ENCODE assay signal across 12 mouse cellular contexts in genomic region chr4:148085131-148085906, GRCm38 (mm10). TPM values are rescaled to one million over a fixed set of nuclear protein-coding genes. Genes with fewer than 3 reads are reported as not detected.
DNase-seq lines count a peak whose midpoint lies in the region; ATAC-seq and TF ChIP-seq lines count a peak whose summit lies in the region.
"Had no signal": no experiment of that assay in that cellular context is flagged by ENCODE, and none has a peak within 500 bp of the region (broad histone marks: within the 10 kb centered on the region; RNA-seq: fewer than 3 reads in every experiment).

No protein-coding gene starts in this region.

- peak; percentile 49 for DNase-seq in adrenal gland, postnatal 14 days
- DNase-seq in liver, embryonic 11.5 days (ENCODE audit: low spot score): no peak
- no peak for DNase-seq in layer of hippocampus, postnatal 25 days (ENCODE audit: extremely low spot score in 1 of 2, low spot score in 1 of 2)
- DNase-seq: cerebellum, adult 2 months; layer of hippocampus, postnatal 36 days had no signal

- H3K9me3 ChIP-seq in heart, embryonic 13.5 days: no peaks in the 10 kb centered on the region
- no peaks in the 10 kb centered on the region for H3K9me3 ChIP-seq in heart, embryonic 11.5 days (replicated peaks; ENCODE audit: control insufficient read depth, low read length)
- H3K9me3 ChIP-seq in E14TG2a.4 (ENCODE audit: low read length): no peaks in the 10 kb centered on the region
- H3K9me3 ChIP-seq in liver, embryonic 11.5 days (ENCODE audit: control insufficient read depth, low read length): no peaks in the 10 kb centered on the region
- H3K9me3 ChIP-seq: embryonic facial prominence, embryonic 15.5 days had no signal

- H3K27me3 ChIP-seq in heart, embryonic 13.5 days (replicated peaks): no peaks in the 10 kb centered on the region
- H3K27me3 ChIP-seq in heart, embryonic 11.5 days (ENCODE audit: control insufficient read depth, insufficient read depth, low read length): no peaks in the 10 kb centered on the region
- no peaks in the 10 kb centered on the region for H3K27me3 ChIP-seq in E14TG2a.4 (ENCODE audit: insufficient read depth, low read length)
- H3K27me3 ChIP-seq in liver, embryonic 11.5 days (replicated peaks; ENCODE audit: control insufficient read depth, insufficient read depth, low read length): no peaks in the 10 kb centered on the region
- H3K27me3 ChIP-seq: embryonic facial prominence, embryonic 15.5 days had no signal

- H3K4me1 ChIP-seq in heart, embryonic 13.5 days: peaks cover 52% of the 10 kb centered on the region
- peaks cover 32% of the 10 kb centered on the region for H3K4me1 ChIP-seq in heart, embryonic 11.5 days (ENCODE audit: control insufficient read depth, insufficient read depth, low read length)
- H3K4me1 ChIP-seq in E14TG2a.4 (replicated peaks; ENCODE audit: low read depth, low read length): peaks cover 69% of the 10 kb centered on the region
- peaks cover 48% of the 10 kb centered on the region for H3K4me1 ChIP-seq in liver, embryonic 11.5 days (replicated peaks; ENCODE audit: control insufficient read depth, insufficient read depth, low read length)

- ATAC-seq in heart, embryonic 13.5 days (ENCODE audit: extremely low read depth, insufficient number of reproducible peaks, low FRiP score, low TSS enrichment): no peak
- ATAC-seq in heart, embryonic 11.5 days (replicated peaks; ENCODE audit: insufficient number of reproducible peaks, low FRiP score, low TSS enrichment): no peak
- no peak for ATAC-seq in liver, embryonic 11.5 days (replicated peaks; ENCODE audit: low FRiP score)
- no peak for ATAC-seq in megakaryocyte-erythroid progenitor cell, adult 5-6 weeks (replicated peaks; ENCODE audit: low FRiP score, low TSS enrichment, poor library complexity, severe bottlenecking)
- ATAC-seq in erythroid progenitor cell, adult 5-6 weeks (replicated peaks; ENCODE audit: low FRiP score, poor library complexity, severe bottlenecking): no peak

- H3K36me3 ChIP-seq in heart, embryonic 13.5 days: peaks cover 17% of the 10 kb centered on the region
- H3K36me3 ChIP-seq in heart, embryonic 11.5 days (ENCODE audit: control insufficient read depth, insufficient read depth, low read length): peaks cover 2% of the 10 kb centered on the region; the same call in 1 of the 2 replicates
- peaks cover 43% of the 10 kb centered on the region for H3K36me3 ChIP-seq in E14TG2a.4 (ENCODE audit: insufficient read depth, low read length)
- H3K36me3 ChIP-seq in liver, embryonic 11.5 days (ENCODE audit: control insufficient read depth, insufficient read depth, low read length): peaks cover 10% of the 10 kb centered on the region; the same call in 1 of the 2 replicates

- 51% methylated on average over 10 of the region's 10 CpGs for WGBS in heart, embryonic 13.5 days
- WGBS in heart, embryonic 11.5 days (ENCODE audit: insufficient replicate concordance): 38% methylated on average over 10 of the region's 10 CpGs
- WGBS in liver, embryonic 11.5 days: 54% methylated on average over 10 of the region's 10 CpGs

- TF ChIP-seq CTCF in E14TG2a.4 (conservative IDR thresholded peaks at IDR 0.05; ENCODE audit: low read length): no peak

- H3K4me2 ChIP-seq in heart, embryonic 13.5 days: no peak overlapping the region
- H3K4me2 ChIP-seq in heart, embryonic 11.5 days: no peak overlapping the region
- peak overlapping the region; percentile 86 for H3K4me2 ChIP-seq in liver, embryonic 11.5 days
- H3K4me2 ChIP-seq: embryonic facial prominence, embryonic 15.5 days had no signal

- no peak overlapping the region for H3K27ac ChIP-seq in heart, embryonic 13.5 days (replicated peaks)
- no peak overlapping the region; the same call in 1 of the 2 replicates for H3K27ac ChIP-seq in heart, embryonic 11.5 days (ENCODE audit: low read depth, low read length)
- H3K27ac ChIP-seq in liver, embryonic 11.5 days (ENCODE audit: low read depth, low read length): peak overlapping the region; percentile 45; the same call in 1 of the 2 replicates
- H3K27ac ChIP-seq: embryonic facial prominence, embryonic 15.5 days had no signal

- H3K9ac ChIP-seq in heart, embryonic 13.5 days: peak overlapping the region; percentile 44; the same call in 1 of the 2 replicates
- H3K9ac ChIP-seq in heart, embryonic 11.5 days (ENCODE audit: low read depth, low read length): no peak overlapping the region
- H3K9ac ChIP-seq in liver, embryonic 11.5 days (ENCODE audit: low read depth, low read length): no peak overlapping the region
- H3K9ac ChIP-seq: embryonic facial prominence, embryonic 15.5 days had no signal

- H3K4me3 ChIP-seq in heart, embryonic 13.5 days: no peak overlapping the region
- H3K4me3 ChIP-seq in heart, embryonic 11.5 days (ENCODE audit: low read depth, low read length): no peak overlapping the region
- H3K4me3 ChIP-seq in E14TG2a.4 (replicated peaks; ENCODE audit: low read length): peak overlapping the region; percentile 94
- no peak overlapping the region for H3K4me3 ChIP-seq in liver, embryonic 11.5 days (ENCODE audit: low read depth, low read length)
- H3K4me3 ChIP-seq: embryonic facial prominence, embryonic 15.5 days had no signal

RNA-seq across cellular contexts. Expression of gene Agtrap, which starts 2.5 kb away (rescaled TPM):
- polyA plus RNA-seq in heart, embryonic 13.5 days (2015; fragmentation: Nextera tagmentation; extraction: Ambion mirVana): 15.4 and 17.6 TPM in 2 replicates
- polyA plus RNA-seq in heart, embryonic 11.5 days (2014; fragmentation: Nextera tagmentation; extraction: Ambion mirVana): 12.7 and 17.6 TPM in 2 replicates
- 45.1 and 45.2 TPM in 2 replicates for total RNA-seq in adrenal gland, postnatal 14 days (2021)
- 18.3 and 20.9 TPM in 2 replicates for polyA plus RNA-seq in liver, embryonic 11.5 days (2014; fragmentation: Nextera tagmentation; extraction: Ambion mirVana)
- 15.4 and 26.3 TPM in 2 replicates for total RNA-seq in megakaryocyte-erythroid progenitor cell, adult 5-6 weeks (2014; fragmentation: Nextera tagmentation)
- total RNA-seq in megakaryocyte-erythroid progenitor cell, adult 5-6 weeks (2017): 11.6 and 20.4 TPM in 2 replicates
- total RNA-seq in erythroid progenitor cell, adult 5-6 weeks (2015; ENCODE audit: low replicate concordance): 4.6 and 5.8 TPM in 2 replicates
- total RNA-seq in erythroid progenitor cell, adult 5-6 weeks (2017; ENCODE audit: low replicate concordance): 3.6 and 4.1 TPM in 2 replicates
- total RNA-seq in layer of hippocampus, postnatal 25 days (2021): 1 to 10 TPM; 6.2 to 6.9 TPM

RNA-seq across cellular contexts. Expression of gene Mad2l2, which starts 44.9 kb away (rescaled TPM):
- polyA plus RNA-seq in heart, embryonic 13.5 days (2015; fragmentation: Nextera tagmentation; extraction: Ambion mirVana): 33.3 and 39.0 TPM in 2 replicates
- polyA plus RNA-seq in heart, embryonic 11.5 days (2014; fragmentation: Nextera tagmentation; extraction: Ambion mirVana): 45.3 and 47.2 TPM in 2 replicates
- total RNA-seq in adrenal gland, postnatal 14 days (2021): 20.0 and 21.2 TPM in 2 replicates
- 41.4 and 44.7 TPM in 2 replicates for polyA plus RNA-seq in liver, embryonic 11.5 days (2014; fragmentation: Nextera tagmentation; extraction: Ambion mirVana)
- 25.1 and 28.9 TPM in 2 replicates for total RNA-seq in megakaryocyte-erythroid progenitor cell, adult 5-6 weeks (2014; fragmentation: Nextera tagmentation)
- 5.8 and 10.9 TPM in 2 replicates for total RNA-seq in megakaryocyte-erythroid progenitor cell, adult 5-6 weeks (2017)
- total RNA-seq in erythroid progenitor cell, adult 5-6 weeks (2015; ENCODE audit: low replicate concordance): 11.5 and 20.5 TPM in 2 replicates
- 0.30 and 5.5 TPM in 2 replicates for total RNA-seq in erythroid progenitor cell, adult 5-6 weeks (2017; ENCODE audit: low replicate concordance)
- 10 to 100 TPM; 15.0 to 16.5 TPM for total RNA-seq in layer of hippocampus, postnatal 25 days (2021)

RNA-seq across cellular contexts. Expression of gene Draxin, which starts 45.2 kb away (rescaled TPM):
- polyA plus RNA-seq in heart, embryonic 13.5 days (2015; fragmentation: Nextera tagmentation; extraction: Ambion mirVana): 0.03 and 0.05 TPM in 2 replicates
- polyA plus RNA-seq in heart, embryonic 11.5 days (2014; fragmentation: Nextera tagmentation; extraction: Ambion mirVana): 0.06 and 0.16 TPM in 2 replicates
- 0.11 and 0.38 TPM in 2 replicates for total RNA-seq in adrenal gland, postnatal 14 days (2021)
- polyA plus RNA-seq in liver, embryonic 11.5 days (2014; fragmentation: Nextera tagmentation; extraction: Ambion mirVana): 0.12 and 0.31 TPM in 2 replicates
- total RNA-seq in megakaryocyte-erythroid progenitor cell, adult 5-6 weeks (2014; fragmentation: Nextera tagmentation): not detected in 2 replicates
- not detected in 2 replicates for total RNA-seq in megakaryocyte-erythroid progenitor cell, adult 5-6 weeks (2017)
- 0.42 TPM in 1 of 2 replicates, not detected in the other for total RNA-seq in erythroid progenitor cell, adult 5-6 weeks (2015; ENCODE audit: low replicate concordance)
- not detected in 2 replicates for total RNA-seq in erythroid progenitor cell, adult 5-6 weeks (2017; ENCODE audit: low replicate concordance)
- 1 to 10 TPM; 2.3 TPM for total RNA-seq in layer of hippocampus, postnatal 25 days (2021)
- total RNA-seq: hematopoietic stem cell, adult 5-6 weeks had no signal

RNA-seq across cellular contexts. Expression of gene Mthfr, which starts 46.4 kb away (rescaled TPM):
- polyA plus RNA-seq in heart, embryonic 13.5 days (2015; fragmentation: Nextera tagmentation; extraction: Ambion mirVana): 11.4 and 11.7 TPM in 2 replicates
- 8.9 and 10.4 TPM in 2 replicates for polyA plus RNA-seq in heart, embryonic 11.5 days (2014; fragmentation: Nextera tagmentation; extraction: Ambion mirVana)
- total RNA-seq in adrenal gland, postnatal 14 days (2021): 42.6 and 46.6 TPM in 2 replicates
- 15.5 and 16.1 TPM in 2 replicates for polyA plus RNA-seq in liver, embryonic 11.5 days (2014; fragmentation: Nextera tagmentation; extraction: Ambion mirVana)
- 2.2 and 5.8 TPM in 2 replicates for total RNA-seq in megakaryocyte-erythroid progenitor cell, adult 5-6 weeks (2014; fragmentation: Nextera tagmentation)
- total RNA-seq in megakaryocyte-erythroid progenitor cell, adult 5-6 weeks (2017): 3.3 and 4.0 TPM in 2 replicates
- 5.8 and 8.0 TPM in 2 replicates for total RNA-seq in erythroid progenitor cell, adult 5-6 weeks (2015; ENCODE audit: low replicate concordance)
- total RNA-seq in erythroid progenitor cell, adult 5-6 weeks (2017; ENCODE audit: low replicate concordance): 2.0 and 7.1 TPM in 2 replicates
- 10 to 100 TPM; 28.7 to 31.9 TPM for total RNA-seq in layer of hippocampus, postnatal 25 days (2021)

RNA-seq across cellular contexts. Expression of gene Clcn6, which starts 46.7 kb away (rescaled TPM):
- 5.8 and 6.5 TPM in 2 replicates for polyA plus RNA-seq in heart, embryonic 13.5 days (2015; fragmentation: Nextera tagmentation; extraction: Ambion mirVana)
- polyA plus RNA-seq in heart, embryonic 11.5 days (2014; fragmentation: Nextera tagmentation; extraction: Ambion mirVana): 6.3 and 7.3 TPM in 2 replicates
- 9.7 and 12.0 TPM in 2 replicates for total RNA-seq in adrenal gland, postnatal 14 days (2021)
- polyA plus RNA-seq in liver, embryonic 11.5 days (2014; fragmentation: Nextera tagmentation; extraction: Ambion mirVana): 2.0 and 2.4 TPM in 2 replicates
- 5.6 and 6.9 TPM in 2 replicates for total RNA-seq in megakaryocyte-erythroid progenitor cell, adult 5-6 weeks (2014; fragmentation: Nextera tagmentation)
- total RNA-seq in megakaryocyte-erythroid progenitor cell, adult 5-6 weeks (2017): 2.9 and 4.4 TPM in 2 replicates
- total RNA-seq in erythroid progenitor cell, adult 5-6 weeks (2015; ENCODE audit: low replicate concordance): 1.3 and 2.5 TPM in 2 replicates
- total RNA-seq in erythroid progenitor cell, adult 5-6 weeks (2017; ENCODE audit: low replicate concordance): 1.7 and 2.7 TPM in 2 replicates
- total RNA-seq in layer of hippocampus, postnatal 25 days (2021): 10 to 100 TPM; 70.9 to 73.9 TPM
